Mouse (Mus musculus) CH12.LX (cell line): ENCODE measurements around the gene Tubb5. TPM values are rescaled to one million over a fixed set of nuclear protein-coding genes. Genes with fewer than 3 reads are reported as not detected.
A peak's percentile ranks its signal among the peaks of the same experiment; 100 is the strongest.

ENCODE experiments used
- DNase-seq: peaks from one replicate; pipeline ENCODE4 v3.0.0-alpha.2; 2013; ENCODE audit errors: extremely low read depth
- H3K27ac ChIP-seq: 2 replicates; pipeline ENCODE4 v1.5.1; 2012; ENCODE audit warnings: low read depth, mild to moderate bottlenecking, control low read depth, moderate library complexity; ENCODE audit not compliant: insufficient read depth
- H3K27me3 ChIP-seq: replicated peaks from 2 replicates; pipeline ENCODE3; 2012; ENCODE audit warnings: inconsistent platforms
- H3K36me3 ChIP-seq, 2 experiments: replicated peaks in 1 of 2; 2 replicates each; pipeline versions ENCODE3 to v1.6.1; 2012; ENCODE audit warnings: inconsistent platforms in 1 of 2, low read length in 1 of 2, mild to moderate bottlenecking in 1 of 2, mixed read lengths in 1 of 2, moderate library complexity in 1 of 2; ENCODE audit not compliant: control insufficient read depth in 1 of 2, insufficient read depth in 1 of 2
- H3K4me1 ChIP-seq, 2 experiments: 2 replicates each; pipeline ENCODE4 v1.6.1; 2012; ENCODE audit warnings: inconsistent platforms in 1 of 2, moderate library complexity in 1 of 2; ENCODE audit not compliant: insufficient read depth in 2 of 2, control insufficient read depth in 1 of 2
- H3K4me2 ChIP-seq: 2 replicates; pipeline ENCODE4 v1.6.1; 2012; ENCODE audit warnings: low read depth, mild to moderate bottlenecking, control low read depth; ENCODE audit not compliant: poor library complexity, insufficient read depth, severe bottlenecking
- H3K4me3 ChIP-seq, 3 experiments: fragments of 150-350 bp in 1 of 3; sonication (generic) in 1 of 3; replicated peaks in 1 of 3; 2 replicates each; pipeline versions ENCODE3 to v1.5.1; 2011 to 2012; ENCODE audit warnings: low read depth in 2 of 3, low read length in 2 of 3, mild to moderate bottlenecking in 2 of 3, moderate library complexity in 2 of 3, control low read depth in 1 of 3, improper control_type of control experiment in 1 of 3, inconsistent platforms in 1 of 3, mixed read lengths in 1 of 3; ENCODE audit not compliant: poor library complexity in 1 of 3
- H3K79me2 ChIP-seq: replicated peaks from 2 replicates; pipeline ENCODE4 v1.6.1; 2012; ENCODE audit warnings: mild to moderate bottlenecking, moderate library complexity; ENCODE audit not compliant: control insufficient read depth, poor library complexity, insufficient read depth, severe bottlenecking; ENCODE audit errors: extremely low read depth
- H3K9ac ChIP-seq: 2 replicates; pipeline ENCODE4 v1.6.1; 2012; ENCODE audit warnings: low read depth, mild to moderate bottlenecking, control low read depth, moderate library complexity; ENCODE audit not compliant: insufficient read depth
- H3K9me3 ChIP-seq: replicated peaks from 2 replicates; pipeline ENCODE3; 2012; ENCODE audit warnings: low read length, inconsistent platforms, mixed read lengths
- BHLHE40 ChIP-seq: IDR thresholded peaks from 2 replicates; pipeline ENCODE4 v1.6.1; 2011; ENCODE audit warnings: mild to moderate bottlenecking, low read depth, low read length, improper control_type of control experiment
- CHD1 ChIP-seq: IDR thresholded peaks from 2 replicates; pipeline ENCODE4 v1.6.1; 2012; ENCODE audit warnings: low read depth, low read length, improper control_type of control experiment, inconsistent platforms
- CHD2 ChIP-seq: IDR thresholded peaks from 2 replicates; pipeline ENCODE4 v1.6.1; 2011; ENCODE audit warnings: low read length, improper control_type of control experiment
- CTCF ChIP-seq, 2 experiments: IDR thresholded peaks in 1 of 2; conservative IDR thresholded peaks in 1 of 2; 2 replicates each; pipeline ENCODE4 v1.5.1; 2011 to 2012; ENCODE audit warnings: low read depth in 2 of 2, low read length in 2 of 2, improper control_type of control experiment in 1 of 2, inconsistent platforms in 1 of 2, mild to moderate bottlenecking in 1 of 2, moderate library complexity in 1 of 2
- E2F4 ChIP-seq: IDR thresholded peaks from 2 replicates; pipeline ENCODE4 v1.6.1; 2011; ENCODE audit warnings: low read depth, low read length, improper control_type of control experiment; ENCODE audit not compliant: insufficient replicate concordance
- ELF1 ChIP-seq: IDR thresholded peaks from 2 replicates; pipeline ENCODE4 v1.6.1; 2014; ENCODE audit warnings: low read depth, mild to moderate bottlenecking, inconsistent platforms, low read length, improper control_type of control experiment
- EP300 ChIP-seq: IDR thresholded peaks from 2 replicates; pipeline ENCODE4 v1.6.1; 2011; ENCODE audit warnings: low read length, improper control_type of control experiment
- ETS1 ChIP-seq: conservative IDR thresholded peaks from 2 replicates; pipeline ENCODE4 v1.6.1; 2012; ENCODE audit warnings: low read depth, mild to moderate bottlenecking, inconsistent platforms, low read length, improper control_type of control experiment, moderate library complexity
- GABPA ChIP-seq: IDR thresholded peaks from 2 replicates; pipeline ENCODE4 v1.6.1; 2012; ENCODE audit warnings: low read depth, low read length, improper control_type of control experiment, inconsistent platforms; ENCODE audit not compliant: insufficient replicate concordance
- HCFC1 ChIP-seq: IDR thresholded peaks from 2 replicates; pipeline ENCODE4 v1.6.1; 2012; ENCODE audit warnings: low read depth, mild to moderate bottlenecking, inconsistent platforms, low read length, improper control_type of control experiment
- IRF4 ChIP-seq: IDR thresholded peaks from 2 replicates; pipeline ENCODE4 v1.6.1; 2014; ENCODE audit warnings: low read depth, mild to moderate bottlenecking, inconsistent platforms, low read length, improper control_type of control experiment
- JUN ChIP-seq: IDR thresholded peaks from 2 replicates; pipeline ENCODE4 v1.6.1; 2011; ENCODE audit warnings: low read depth, mild to moderate bottlenecking, low read length, improper control_type of control experiment, moderate library complexity; ENCODE audit not compliant: insufficient read depth
- JUND ChIP-seq: conservative IDR thresholded peaks from 2 replicates; pipeline ENCODE4 v1.6.1; 2011; ENCODE audit warnings: low read depth, low read length, improper control_type of control experiment
- KAT2A ChIP-seq: IDR thresholded peaks from 2 replicates; pipeline ENCODE4 v1.6.1; 2012; ENCODE audit warnings: low read length, improper control_type of control experiment, inconsistent platforms; ENCODE audit not compliant: insufficient replicate concordance
- MAFK ChIP-seq: IDR thresholded peaks from 2 replicates; pipeline ENCODE4 v1.6.1; 2011; ENCODE audit warnings: low read length, improper control_type of control experiment; ENCODE audit not compliant: insufficient replicate concordance
- MAZ ChIP-seq: IDR thresholded peaks from 2 replicates; pipeline ENCODE4 v1.6.1; 2012; ENCODE audit warnings: low read depth, mild to moderate bottlenecking, inconsistent platforms, low read length, improper control_type of control experiment, moderate library complexity
- MEF2A ChIP-seq: IDR thresholded peaks from 2 replicates; pipeline ENCODE4 v1.6.1; 2014; ENCODE audit warnings: low read depth, mild to moderate bottlenecking, inconsistent platforms, low read length, improper control_type of control experiment, borderline replicate concordance
- MXI1 ChIP-seq: IDR thresholded peaks from 2 replicates; pipeline ENCODE4 v1.6.1; 2011; ENCODE audit warnings: mild to moderate bottlenecking, low read depth, low read length, improper control_type of control experiment
- MYC ChIP-seq: IDR thresholded peaks from 2 replicates; pipeline ENCODE4 v1.6.1; 2011; ENCODE audit warnings: low read depth, mild to moderate bottlenecking, improper control_type of control experiment, low read length
- NELFE ChIP-seq: IDR thresholded peaks from 2 replicates; pipeline ENCODE4 v1.6.1; 2011; ENCODE audit warnings: low read depth, low read length, improper control_type of control experiment
- NRF1 ChIP-seq: IDR thresholded peaks from 2 replicates; pipeline ENCODE4 v1.6.1; 2014; ENCODE audit warnings: low read depth, mild to moderate bottlenecking, inconsistent platforms, low read length, improper control_type of control experiment, moderate library complexity
- PAX5 ChIP-seq: IDR thresholded peaks from 2 replicates; pipeline ENCODE4 v1.6.1; 2012; ENCODE audit warnings: low read length, inconsistent platforms, mixed read lengths
- POLR2A ChIP-seq: IDR thresholded peaks from 2 replicates; pipeline ENCODE4 v1.6.1; 2011; ENCODE audit warnings: low read depth, mild to moderate bottlenecking, improper control_type of control experiment, low read length
- SIN3A ChIP-seq: IDR thresholded peaks from 2 replicates; pipeline ENCODE4 v1.6.1; 2012; ENCODE audit warnings: low read length, improper control_type of control experiment, inconsistent platforms
- SMC3 ChIP-seq: IDR thresholded peaks from 2 replicates; pipeline ENCODE4 v1.6.1; 2011; ENCODE audit warnings: low read depth, low read length, improper control_type of control experiment
- TBP ChIP-seq: conservative IDR thresholded peaks from 2 replicates; pipeline ENCODE4 v1.6.1; 2011; ENCODE audit warnings: low read depth, low read length, improper control_type of control experiment
- TCF12 ChIP-seq: IDR thresholded peaks from 2 replicates; pipeline ENCODE4 v1.6.1; 2014; ENCODE audit warnings: low read depth, mild to moderate bottlenecking, inconsistent platforms, low read length, improper control_type of control experiment
- UBTF ChIP-seq: IDR thresholded peaks from 2 replicates; pipeline ENCODE4 v1.6.1; 2012; ENCODE audit warnings: low read depth, mild to moderate bottlenecking, inconsistent platforms, low read length, improper control_type of control experiment, moderate library complexity
- USF1 ChIP-seq: IDR thresholded peaks from 2 replicates; pipeline ENCODE4 v1.6.1; 2014; ENCODE audit warnings: low read depth, mild to moderate bottlenecking, inconsistent platforms, low read length, improper control_type of control experiment
- USF2 ChIP-seq: conservative IDR thresholded peaks from 2 replicates; pipeline ENCODE4 v1.6.1; 2011; ENCODE audit warnings: low read depth, low read length, improper control_type of control experiment
- ZKSCAN1 ChIP-seq: IDR thresholded peaks from 2 replicates; pipeline ENCODE4 v1.6.1; 2012; ENCODE audit warnings: low read depth, inconsistent platforms, low read length, improper control_type of control experiment, borderline replicate concordance
- ZMIZ1 ChIP-seq: IDR thresholded peaks from 2 replicates; pipeline ENCODE4 v1.6.1; 2012; ENCODE audit warnings: low read depth, mild to moderate bottlenecking, inconsistent platforms, low read length, improper control_type of control experiment
- ZNF384 ChIP-seq: IDR thresholded peaks from 2 replicates; pipeline ENCODE4 v1.6.1; 2012; ENCODE audit warnings: low read depth, low read length, improper control_type of control experiment, inconsistent platforms
- dilution Hi-C: fragments of 300-500 bp; cut with MboI; formaldehyde crosslinking; loops from 2 replicates; pipeline ENCODE4 v1.14.3; 2020; ENCODE audit warnings: low sequenced_read_pairs; ENCODE audit not compliant: extremely low pct_unique_long_range_greater_than_20kb, extremely low pct_ligation_motif_present
- in situ Hi-C: fragments of 300-500 bp; cut with MboI; formaldehyde crosslinking; loops from 3 replicates; pipeline ENCODE4 v1.14.3; 2019; ENCODE audit warnings: low sequenced_read_pairs, low pct_ligation_motif_present, low pct_unique_long_range_greater_than_20kb, mixed read lengths
- polyA plus RNA-seq: library from polyadenylated mRNA; unstranded; fragments of >175 nt; gene quantifications from 2 replicates; pipeline ENCODE4 v1.2.1, GENCODE M21; 2012; ENCODE audit warnings: low read depth; ENCODE audit not compliant: insufficient read length
- total RNA-seq, 2 experiments: library from RNA; depleted of rRNA; stranded (reverse); fragments of 300-350 nt in 1 of 2; fragments of >200 nt in 1 of 2; gene quantifications; 2 replicates each; pipeline ENCODE4 v1.2.3; 2012 to 2014

Tubb5 gene
- total and polyA plus RNA-seq, 3 experiments: 1,014 to 1,121 (median 1,053) TPM

GRCm38 (mm10) chr17:35870884-35871696 lies 33.0 kb upstream of the Tubb5 start (continued):
- TF ChIP-seq MAZ (no peak), E2F4 (no peak), EP300 (no peak), ETS1 (no peak), POLR2A (no peak), ZMIZ1 (no peak), TCF12 (no peak), ZKSCAN1 (no peak), BHLHE40 (no peak), JUN (no peak)

- Histone ChIP-seq H3K27ac (peak overlapping the region; percentile 83), H3K9me3 (peaks cover 4% of the 10 kb centered on the region), H3K4me1 (peaks cover 0 to 29% of the 10 kb centered on the region in 2 experiments; a peak in 2 of 4 replicates), H3K9ac (peak overlapping the region; percentile 69), H3K4me3 (peak overlapping the region; percentile 58 to 74 (median 63)), H3K36me3 (peaks cover 14 to 35% of the 10 kb centered on the region in 2 experiments), H3K79me2 (peaks cover 51% of the 10 kb centered on the region), H3K4me2 (peak overlapping the region; percentile 85), H3K27me3 (no peaks in the 10 kb centered on the region)
- DNase-seq: peak; percentile 93
- dilution Hi-C loops (no loop called here), in situ Hi-C loops (loop anchor here (5.0 kb wide), 1 partner anchor 33 kb away; the partner anchor contains the start of gene Tubb5)
- peak; percentile 77 for TF ChIP-seq IRF4
- peak; percentile 61 for TF ChIP-seq SIN3A
- 0 out of 2 replicates have a peak, but pooled peaks have one; percentile 49 for TF ChIP-seq MEF2A
- no peak for TF ChIP-seq NRF1
- no peak for TF ChIP-seq SMC3
- peak; percentile 23; the same call in 1 of the 2 replicates for TF ChIP-seq BHLHE40
- TF ChIP-seq ZMIZ1: 0 out of 2 replicates have a peak, but pooled peaks have one; percentile 18
- no peak for TF ChIP-seq PAX5
- TF ChIP-seq ZNF384: no peak
- TF ChIP-seq CHD1: no peak
- no peak for TF ChIP-seq UBTF
- TF ChIP-seq MYC: no peak
- no peak for TF ChIP-seq GABPA
- TF ChIP-seq MXI1: no peak; the same call in none of the 2 replicates
- no peak for TF ChIP-seq JUN
- no peak for TF ChIP-seq ZKSCAN1
- no peak for TF ChIP-seq USF2
- peak; percentile 93 for TF ChIP-seq ELF1
- TF ChIP-seq NELFE: no peak; the same call in 1 of the 2 replicates
- peak; percentile 52 for TF ChIP-seq POLR2A
- no peak for TF ChIP-seq CTCF (conservative IDR thresholded peaks at IDR 0.05 in 1 of 2, IDR thresholded peaks at IDR 0.05 in 1 of 2; ENCODE audit: low read depth in 2 of 2, low read length in 2 of 2)
- TF ChIP-seq CHD2: peak; percentile 93
- peak; percentile 80 for TF ChIP-seq HCFC1
- no peak for TF ChIP-seq MAFK
- no peak for TF ChIP-seq USF1
- TF ChIP-seq JUND: no peak
- peak; percentile 58; the same call in 1 of the 2 replicates for TF ChIP-seq ETS1
- no peak for TF ChIP-seq E2F4
- TF ChIP-seq KAT2A: 0 out of 2 replicates have a peak, but pooled peaks have one; percentile 48
- peak; percentile 59 for TF ChIP-seq TBP
- peak; percentile 61; the same call in 1 of the 2 replicates for TF ChIP-seq TCF12
These were observed 32.2 kb upstream of the Tubb5 start for GRCm38 (mm10) chr17:35870151-35870883.
